Mouse (Mus musculus): ENCODE measurements around the gene Tubgcp6.

- TF ChIP-seq EP300 (IDR thresholded peaks at IDR 0.05) = no peak
- TF ChIP-seq CTCF (IDR thresholded peaks at IDR 0.05) = no peak
Measured at GRCm38 (mm10) chr15:89070606-89071005, 52.3 kb downstream of the Tubgcp6 start.
